Mouse (Mus musculus): ENCODE data around the gene Duox2.

DNA sequence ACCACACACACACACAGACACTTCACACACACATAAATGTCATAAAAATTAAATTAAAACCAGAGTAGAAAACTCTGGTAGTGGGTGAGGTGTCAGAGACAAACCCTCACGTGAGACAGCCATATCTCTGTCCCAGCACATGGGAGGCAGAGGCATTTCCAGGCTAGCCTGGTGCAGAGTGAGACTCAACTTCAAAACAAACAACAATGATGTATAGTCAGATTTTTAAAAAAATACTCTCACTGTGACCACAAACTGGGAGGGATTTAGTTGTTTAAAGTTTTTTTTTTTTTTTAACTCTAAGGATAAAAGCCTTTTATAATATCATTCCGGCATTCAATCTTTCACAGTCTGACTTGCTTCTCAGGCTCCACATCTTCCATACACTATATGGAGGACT lies 27.1 kb upstream of the Duox2 start:
- TF ChIP-seq POLR2A (IDR thresholded peaks at IDR 0.05; ENCODE audit: borderline replicate concordance, control insufficient read depth, low read depth, low read length), result no peak
- TF ChIP-seq CTCF (IDR thresholded peaks at IDR 0.05; ENCODE audit: control insufficient read depth, insufficient read depth, low read length), result no peak
